In genomic region chr6:144596536-144597210, GRCm38 (mm10) we compare ENCODE assay signal across 11 mouse cellular contexts.
DNase-seq lines count a peak whose midpoint lies in the region; ATAC-seq lines count a peak whose summit lies in the region.
"Had no signal": no experiment of that assay in that cellular context is flagged by ENCODE, and none has a peak within 500 bp of the region (broad histone marks: within the 10 kb centered on the region; RNA-seq: fewer than 3 reads in every experiment).

No protein-coding gene starts in this region.

- peak overlapping the region; percentile 42; the same call in 1 of the 2 replicates for H3K27ac ChIP-seq in forebrain, embryonic 16.5 days (ENCODE audit: low read length)
- H3K27ac ChIP-seq: liver, embryonic 14.5 days had no signal

- H3K4me1 ChIP-seq in forebrain, embryonic 16.5 days (replicated peaks; ENCODE audit: control insufficient read depth, insufficient read depth, low read length): peaks cover 22% of the 10 kb centered on the region

- intact Hi-C loops in left cerebral cortex, postnatal 4 days (cut with DNase I): no loop called here
- intact Hi-C loops in left cerebral cortex, postnatal 25 days (cut with DNase I): no loop called here

- ATAC-seq in forebrain, embryonic 16.5 days: peak; percentile 67

- H3K9ac ChIP-seq in forebrain, embryonic 16.5 days (replicated peaks; ENCODE audit: low read depth, low read length): no peak overlapping the region
- H3K9ac ChIP-seq: liver, embryonic 14.5 days had no signal

- H3K27me3 ChIP-seq in forebrain, embryonic 16.5 days (replicated peaks; ENCODE audit: control insufficient read depth, insufficient read depth, low read length): no peaks in the 10 kb centered on the region

- no peak overlapping the region for H3K4me2 ChIP-seq in forebrain, embryonic 16.5 days (ENCODE audit: low read length)

- peak; percentile 17 for DNase-seq in embryo, embryonic 10.5 days (ENCODE audit: low spot score)
- no peak for DNase-seq in embryo, embryonic 11 days
- peak; percentile 19 for DNase-seq in left cerebral cortex, adult 11 months (ENCODE audit: low spot score)
- no peak for DNase-seq in left cerebral cortex, postnatal 4 days
- peak; percentile 23 to 89 for DNase-seq in left cerebral cortex, postnatal 25 days (ENCODE audit: low spot score in 2 of 2)
- DNase-seq in retina, embryonic 14.5 days (ENCODE audit: low spot score): no peak
- no peak for DNase-seq in cerebellum, postnatal 36 days
- DNase-seq: adrenal gland, postnatal 10 days; gastrocnemius, postnatal 14 days had no signal

- no peak overlapping the region for H3K4me3 ChIP-seq in forebrain, embryonic 16.5 days (replicated peaks; ENCODE audit: low read length)

- H3K36me3 ChIP-seq in forebrain, embryonic 16.5 days (ENCODE audit: control insufficient read depth, insufficient read depth): no peaks in the 10 kb centered on the region

- no peaks in the 10 kb centered on the region for H3K9me3 ChIP-seq in forebrain, embryonic 16.5 days (ENCODE audit: control insufficient read depth, low read length)

- WGBS in forebrain, embryonic 16.5 days: 69% methylated on average over 8 of the region's 8 CpGs

Comparison
In these comparisons a context has a peak if more than half of its experiments do, and no peak if none do; other contexts are left out.
1. DNase-seq: peak in embryo, embryonic 10.5 days (single experiment), left cerebral cortex, adult 11 months (single experiment) and left cerebral cortex, postnatal 25 days (2 of 2); none in embryo, embryonic 11 days (single experiment), left cerebral cortex, postnatal 4 days (single experiment), retina, embryonic 14.5 days (single experiment) and cerebellum, postnatal 36 days (0 of 2).